Mouse (Mus musculus) liver, embryonic 14.5 days (tissue): Measurements from ENCODE around the gene N4bp2l1.

Experiments used
- CTCF ChIP-seq: IDR thresholded peaks from 2 replicates; pipeline ENCODE4 v1.5.1; 2016; ENCODE audit warnings: antibody characterized with exemption, low read depth, control low read depth
- EP300 ChIP-seq: IDR thresholded peaks from 2 replicates; pipeline ENCODE4 v1.6.1; 2016; ENCODE audit warnings: antibody characterized with exemption, low read depth

GRCm38 (mm10) chr5:150583622-150584336 is 13.2 kb downstream of the N4bp2l1 start:
- TF ChIP-seq CTCF (no peak), EP300 (no peak)
